Mouse (Mus musculus): ENCODE measurements around the gene Tshz2.

- TF ChIP-seq POLR2A (IDR thresholded peaks at IDR 0.05; ENCODE audit: control insufficient read depth, low read depth, low read length) (no peak), CTCF (IDR thresholded peaks at IDR 0.05; ENCODE audit: control insufficient read depth, insufficient read depth, insufficient replicate concordance, low read depth, low read length) (no peak)
Observed at GRCm38 (mm10) chr2:169673786-169674185, 41.0 kb downstream of the Tshz2 start.
